8 mouse cellular contexts compared by ENCODE assay signal in the genomic region with DNA sequence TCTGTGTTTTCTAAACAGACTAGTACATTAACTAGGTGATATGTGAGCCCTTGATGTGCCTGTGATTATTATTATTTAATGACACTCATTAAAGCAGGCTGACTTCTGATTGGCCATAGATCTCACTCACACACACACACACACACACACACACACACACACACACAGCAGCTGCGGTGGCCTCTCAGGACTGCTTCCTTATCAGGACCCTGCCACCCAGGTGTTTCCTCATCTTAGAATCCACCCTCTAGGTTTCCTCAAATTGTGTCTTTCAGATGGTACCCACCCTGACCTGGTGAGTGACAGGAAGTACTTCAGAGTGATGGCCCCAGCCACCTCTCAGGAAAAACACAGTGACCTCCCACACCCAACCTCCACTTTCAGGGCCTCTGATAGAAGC. TPM values are rescaled to one million over a fixed set of nuclear protein-coding genes. Genes with fewer than 3 reads are reported as not detected.
DNase-seq lines count a peak whose midpoint lies in the region; ATAC-seq lines count a peak whose summit lies in the region.

No protein-coding gene starts in this region.

- peak; percentile 98 for DNase-seq in heart, adult 11 months
- peak; percentile 54 to 80 for DNase-seq in heart, adult 9 months (ENCODE audit: low spot score in 2 of 2)
- DNase-seq in natural killer cell, adult 2 months (ENCODE audit: low spot score in 2 of 2) = peak; percentile 18 to 68
- no peak for DNase-seq in left cerebral cortex, adult 18-20 months (ENCODE audit: low spot score in 2 of 2)
- no peak for DNase-seq in right cerebral cortex, postnatal 10 days (ENCODE audit: low spot score in 2 of 2)
- no peak for DNase-seq in urinary bladder, adult 18-20 months (ENCODE audit: low spot score in 2 of 2)

- peaks cover 49% of the 10 kb centered on the region for H3K4me1 ChIP-seq in heart, embryonic 11.5 days (ENCODE audit: control insufficient read depth, insufficient read depth, low read length)
- peaks cover 57% of the 10 kb centered on the region for H3K4me1 ChIP-seq in kidney, embryonic 15.5 days

- WGBS in heart, embryonic 11.5 days (ENCODE audit: insufficient replicate concordance) = 42% methylated on average over 1 of the region's 1 CpGs
- WGBS in kidney, embryonic 15.5 days = 18% methylated on average over 1 of the region's 1 CpGs

- H3K4me3 ChIP-seq in heart, embryonic 11.5 days (ENCODE audit: low read depth, low read length) = no peak overlapping the region
- H3K4me3 ChIP-seq in kidney, embryonic 15.5 days (replicated peaks) = no peak overlapping the region

- H3K36me3 ChIP-seq in heart, embryonic 11.5 days (ENCODE audit: control insufficient read depth, insufficient read depth, low read length) = no peaks in the 10 kb centered on the region
- no peaks in the 10 kb centered on the region for H3K36me3 ChIP-seq in kidney, embryonic 15.5 days

- no peaks in the 10 kb centered on the region for H3K9me3 ChIP-seq in heart, embryonic 11.5 days (replicated peaks; ENCODE audit: control insufficient read depth, low read length)
- no peaks in the 10 kb centered on the region for H3K9me3 ChIP-seq in kidney, embryonic 15.5 days (replicated peaks)

- H3K9ac ChIP-seq in heart, embryonic 11.5 days (ENCODE audit: low read depth, low read length) = no peak overlapping the region
- no peak overlapping the region for H3K9ac ChIP-seq in kidney, embryonic 15.5 days

- ATAC-seq in heart, embryonic 11.5 days (replicated peaks; ENCODE audit: insufficient number of reproducible peaks, low FRiP score, low TSS enrichment) = no peak
- ATAC-seq in kidney, embryonic 15.5 days (replicated peaks; ENCODE audit: low FRiP score) = 0 out of 2 replicates have a peak, but pooled peaks have one; percentile 20

- no peak overlapping the region for H3K4me2 ChIP-seq in heart, embryonic 11.5 days
- no peak overlapping the region for H3K4me2 ChIP-seq in kidney, embryonic 15.5 days

- H3K27ac ChIP-seq in heart, embryonic 11.5 days (ENCODE audit: low read depth, low read length) = no peak overlapping the region; the same call in 1 of the 2 replicates
- H3K27ac ChIP-seq in kidney, embryonic 15.5 days = peak overlapping the region; percentile 93

- H3K27me3 ChIP-seq in heart, embryonic 11.5 days (ENCODE audit: control insufficient read depth, insufficient read depth, low read length) = no peaks in the 10 kb centered on the region
- H3K27me3 ChIP-seq in kidney, embryonic 15.5 days = no peaks in the 10 kb centered on the region

RNA-seq across cellular contexts. Expression of a gene that starts 52.0 kb away (rescaled TPM):
- polyA plus RNA-seq in heart, embryonic 11.5 days (2014; fragmentation: Nextera tagmentation; extraction: Ambion mirVana) = 133 and 144 TPM in 2 replicates
- 136 and 154 TPM in 2 replicates for polyA plus RNA-seq in kidney, embryonic 15.5 days (2015; fragmentation: Nextera tagmentation; extraction: Ambion mirVana)
- total RNA-seq in left cerebral cortex, adult 18-20 months (2021) = 10 to 100 TPM; 43.0 to 53.8 TPM

Comparison
In these comparisons a context has a peak if more than half of its experiments do, and no peak if none do; other contexts are left out.
1. DNase-seq: peak in heart, adult 11 months (single experiment), heart, adult 9 months (2 of 2) and natural killer cell, adult 2 months (2 of 2); none in left cerebral cortex, adult 18-20 months (0 of 2), right cerebral cortex, postnatal 10 days (0 of 2) and urinary bladder, adult 18-20 months (0 of 2).